Mouse (Mus musculus) lung, embryonic 14.5 days (tissue): ENCODE results near the gene Tsc22d4. TPM values are rescaled to one million over a fixed set of nuclear protein-coding genes. Genes with fewer than 3 reads are reported as not detected.
A peak's percentile ranks its signal among the peaks of the same experiment; 100 is the strongest.

Experiments used
- ATAC-seq: fragments of 200-750 bp; cut with Nextera tagmentation; 2 replicates; pipeline ENCODE4 v1.8.0; 2017; ENCODE audit warnings: mild to moderate bottlenecking, moderate TSS enrichment, moderate library complexity; ENCODE audit not compliant: insufficient read depth
- DNase-seq: peaks from one replicate; pipeline ENCODE4 v3.0.0-alpha.2; 2015
- H3K27ac ChIP-seq: fragments of 300-500 bp; sonication (generic); 2 replicates; pipeline ENCODE4 v1.5.1; 2014; ENCODE audit warnings: low read depth, mild to moderate bottlenecking, moderate library complexity
- H3K27me3 ChIP-seq: fragments of 300-500 bp; sonication (generic); 2 replicates; pipeline ENCODE4 v1.6.1; 2014; ENCODE audit warnings: low read length, control low read depth; ENCODE audit not compliant: insufficient read depth
- H3K36me3 ChIP-seq: fragments of 300-500 bp; sonication (generic); 2 replicates; pipeline ENCODE4 v1.6.1; 2014; ENCODE audit warnings: control low read depth; ENCODE audit not compliant: insufficient read depth
- H3K4me1 ChIP-seq: fragments of 300-500 bp; sonication (generic); 2 replicates; pipeline ENCODE4 v1.6.1; 2014; ENCODE audit warnings: antibody characterized with exemption, control low read depth; ENCODE audit not compliant: insufficient read depth
- H3K4me2 ChIP-seq: fragments of 300-500 bp; sonication (generic); 2 replicates; pipeline ENCODE4 v1.6.1; 2014; ENCODE audit warnings: mild to moderate bottlenecking
- H3K4me3 ChIP-seq: fragments of 300-500 bp; sonication (generic); 2 replicates; pipeline ENCODE4 v1.5.1; 2014; ENCODE audit warnings: low read depth, low read length
- H3K9ac ChIP-seq: fragments of 300-500 bp; sonication (generic); 2 replicates; pipeline ENCODE4 v1.6.1; 2014
- H3K9me3 ChIP-seq: fragments of 300-500 bp; sonication (generic); 2 replicates; pipeline ENCODE4 v1.6.1; 2016; ENCODE audit warnings: low read depth, low read length, control low read depth
- CTCF ChIP-seq: IDR thresholded peaks from 2 replicates; pipeline ENCODE4 v1.5.1; 2016; ENCODE audit warnings: antibody characterized with exemption, low read depth
- WGBS: fragments of 180-500 bp; shearing (Covaris S2); extraction: QIAGEN DNeasy Blood & Tissue Kit; methylation state at CpG from one replicate; pipeline ENCODE4 v1.1.7; 2014; 5-methylcytosine and 5-hydroxymethylcytosine counted together
- polyA plus RNA-seq: library from polyadenylated mRNA; unstranded; fragments of >200 nt; fragmentation: Nextera tagmentation; extraction: Ambion mirVana; gene quantifications from 2 replicates; pipeline ENCODE4 v1.2.1, GENCODE M21; 2014

Tsc22d4 gene
- polyA plus RNA-seq, 1 experiment from 2014 or later: 127 TPM

- Histone ChIP-seq H3K27ac (peak overlapping the region; percentile 91), H3K9ac (peak overlapping the region; percentile 88), H3K4me1 (peaks cover 13% of the 10 kb centered on the region), H3K36me3 (peaks cover 44% of the 10 kb centered on the region), H3K27me3 (no peaks in the 10 kb centered on the region), H3K9me3 (no peaks in the 10 kb centered on the region), H3K4me2 (peak overlapping the region; percentile 96), H3K4me3 (peak overlapping the region; percentile 98)
- ATAC-seq (peak; percentile 13), DNase-seq (peak; percentile 52)
- under 1% methylated on average over 82 of the region's 83 CpGs for WGBS
- TF ChIP-seq CTCF: no peak
These were observed 33.8 kb downstream of the Tsc22d4 start for GRCm38 (mm10) chr5:137779053-137779933.

DNA sequence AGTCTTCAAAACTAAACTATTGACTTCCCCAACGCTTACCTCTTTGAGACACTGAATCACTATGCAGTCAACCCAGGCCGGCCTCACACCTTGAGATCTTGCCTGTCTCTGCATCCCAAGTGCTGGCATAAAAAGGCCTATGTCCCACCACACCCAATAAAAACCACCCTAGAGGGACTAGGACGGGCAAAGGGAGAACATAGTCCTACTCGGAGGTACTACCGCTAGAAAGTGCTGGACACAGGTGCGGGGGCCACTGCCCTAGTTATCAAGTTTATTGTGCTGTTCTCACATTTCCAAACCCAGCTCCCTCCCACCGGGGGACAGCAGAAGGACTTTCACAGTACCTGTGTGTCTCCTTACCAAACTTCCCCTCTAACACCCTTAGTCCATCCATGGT is 36.1 kb downstream of the Tsc22d4 start:
- ATAC-seq: no peak
- Histone ChIP-seq H3K27ac (no peak overlapping the region), H3K9me3 (no peaks in the 10 kb centered on the region), H3K9ac (no peak overlapping the region), H3K4me2 (no peak overlapping the region), H3K4me3 (no peak overlapping the region), H3K27me3 (no peaks in the 10 kb centered on the region), H3K36me3 (peaks cover 50% of the 10 kb centered on the region), H3K4me1 (peaks cover 22% of the 10 kb centered on the region)
- no peak for TF ChIP-seq CTCF
- WGBS: 91% methylated on average over 7 of the region's 7 CpGs
- DNase-seq: no peak

- Histone ChIP-seq H3K36me3 (peaks cover 50% of the 10 kb centered on the region), H3K4me1 (peaks cover 22% of the 10 kb centered on the region), H3K4me2 (peak overlapping the region; percentile 97), H3K27me3 (no peaks in the 10 kb centered on the region), H3K9me3 (no peaks in the 10 kb centered on the region), H3K9ac (peak overlapping the region; percentile 95; the same call in 1 of the 2 replicates), H3K4me3 (peak overlapping the region; percentile 85), H3K27ac (no peak overlapping the region)
- no peak for DNase-seq
- WGBS: 75% methylated on average over 13 of the region's 13 CpGs
- no peak for ATAC-seq
- no peak for TF ChIP-seq CTCF
These were observed 37.4 kb downstream of the Tsc22d4 start for GRCm38 (mm10) chr5:137782776-137783522.

DNA sequence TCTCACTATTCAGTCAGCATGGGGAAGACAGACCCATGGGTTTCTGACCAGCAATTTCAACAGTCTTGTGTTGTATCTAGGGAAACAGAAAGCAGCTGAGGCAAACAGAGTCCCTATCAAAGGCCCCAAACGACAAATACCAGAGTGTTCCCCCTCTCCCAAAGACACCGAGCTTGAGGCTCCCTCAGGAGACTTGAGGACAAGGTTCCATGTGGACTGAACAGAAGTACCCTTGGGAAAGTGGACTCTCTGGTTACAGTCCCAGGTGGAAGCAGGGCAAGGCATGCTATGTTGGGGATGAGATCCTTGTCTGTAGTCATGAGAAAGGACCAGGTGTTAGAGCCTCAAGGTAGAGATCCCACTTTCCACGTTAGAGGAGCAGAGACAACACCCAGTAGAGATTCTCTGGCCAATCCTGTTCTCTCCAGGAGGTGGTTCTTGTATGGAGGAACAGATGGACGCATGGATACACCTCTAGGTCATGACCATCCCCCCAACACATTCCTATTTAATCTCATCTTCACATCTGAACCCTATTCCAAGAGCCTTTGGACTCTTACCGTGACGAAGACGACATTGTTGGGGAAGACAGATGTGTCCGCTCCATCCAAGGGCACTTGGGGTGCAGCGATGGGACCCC is 38.5 kb downstream of the Tsc22d4 start:
- H3K9me3 ChIP-seq: no peaks in the 10 kb centered on the region
- no peak for TF ChIP-seq CTCF
- H3K4me2 ChIP-seq: peak overlapping the region; percentile 97
- DNase-seq (no peak), ATAC-seq (no peak)
- H3K9ac ChIP-seq: peak overlapping the region; percentile 95
- peaks cover 50% of the 10 kb centered on the region for H3K36me3 ChIP-seq
- H3K27me3 ChIP-seq: no peaks in the 10 kb centered on the region
- WGBS: 46% methylated on average over 9 of the region's 9 CpGs
- no peak overlapping the region for H3K27ac ChIP-seq
- H3K4me3 ChIP-seq: peak overlapping the region; percentile 85
- peaks cover 22% of the 10 kb centered on the region for H3K4me1 ChIP-seq

GRCm38 (mm10) chr5:137784546-137784945 is 39.0 kb downstream of the Tsc22d4 start:
- H3K27ac ChIP-seq: no peak overlapping the region

DNA sequence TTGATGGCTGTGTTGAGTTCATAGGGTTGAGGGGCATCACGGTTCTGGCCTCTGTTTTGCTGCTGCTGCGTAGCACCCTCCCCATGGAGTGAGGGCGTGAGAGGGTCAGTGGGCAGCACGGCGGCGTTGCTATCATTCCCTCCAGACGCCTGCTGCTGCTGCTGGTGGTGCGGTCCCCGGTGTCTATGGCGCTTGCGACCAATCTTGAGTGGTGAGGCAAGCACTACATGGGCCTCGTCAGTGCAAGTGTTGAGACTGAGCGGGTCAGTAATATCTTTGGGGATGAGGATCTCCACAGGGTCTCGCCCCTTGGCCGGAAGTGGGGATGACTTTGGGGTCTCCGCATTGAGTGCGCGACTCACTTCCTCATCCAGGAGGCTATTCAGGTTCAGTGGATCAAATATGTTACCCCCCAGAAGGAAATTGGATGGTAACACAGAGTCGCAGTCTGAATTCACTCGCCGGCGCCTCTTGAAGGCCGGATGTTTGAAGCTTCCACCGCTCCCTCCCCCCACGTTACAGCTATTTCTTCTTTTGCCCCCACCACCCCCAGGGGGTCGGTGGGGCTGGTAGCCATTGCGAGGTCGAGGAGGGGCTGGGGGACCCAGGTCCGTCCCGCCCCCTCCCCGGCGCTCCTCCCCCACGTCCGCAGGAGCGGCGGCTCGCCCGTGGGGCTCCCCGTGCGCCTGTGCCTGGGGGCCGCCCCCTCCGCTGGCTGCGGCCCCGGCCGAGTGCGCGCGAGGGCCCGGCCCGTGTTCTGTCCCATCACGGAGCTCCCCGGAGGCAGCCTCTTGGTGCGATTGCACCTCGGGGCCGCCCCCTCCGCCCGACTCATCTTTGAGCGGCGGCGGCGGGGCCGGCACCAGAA is 39.9 kb downstream of the Tsc22d4 start:
- H3K4me1 ChIP-seq: peaks cover 22% of the 10 kb centered on the region

More at GRCm38 (mm10) chr5:137784546-137784945, 39.0 kb downstream of the Tsc22d4 start:
- H3K4me3 ChIP-seq: peak overlapping the region; percentile 85
- peak overlapping the region; percentile 97 for H3K4me2 ChIP-seq
- peak overlapping the region; percentile 95 for H3K9ac ChIP-seq
- ATAC-seq (no peak), DNase-seq (no peak)
- TF ChIP-seq CTCF: no peak
- no peaks in the 10 kb centered on the region for H3K27me3 ChIP-seq
- H3K9me3 ChIP-seq: no peaks in the 10 kb centered on the region
- peaks cover 22% of the 10 kb centered on the region for H3K4me1 ChIP-seq
- 66% methylated on average over 14 of the region's 14 CpGs for WGBS
- peaks cover 50% of the 10 kb centered on the region for H3K36me3 ChIP-seq

More for the DNA sequence above, 39.9 kb downstream of the Tsc22d4 start:
- under 1% methylated on average over 61 of the region's 62 CpGs for WGBS
- Histone ChIP-seq H3K9ac (peak overlapping the region; percentile 95), H3K36me3 (peaks cover 45% of the 10 kb centered on the region), H3K27me3 (no peaks in the 10 kb centered on the region), H3K27ac (peak overlapping the region; percentile 98), H3K9me3 (no peaks in the 10 kb centered on the region), H3K4me3 (peak overlapping the region; percentile 85), H3K4me2 (peak overlapping the region; percentile 97)
- peak; percentile 64 for DNase-seq
- peak; percentile 6 for ATAC-seq
- no peak for TF ChIP-seq CTCF
